Mouse (Mus musculus): ENCODE data around the gene Slc10a4. TPM values are rescaled to one million over a fixed set of nuclear protein-coding genes. Genes with fewer than 3 reads are reported as not detected.
"Not testable (repeated sequence)": the region's sequence is repeated elsewhere in the genome, so short reads cannot be mapped to it uniquely, and the experiment has no call there.

Slc10a4 gene
- total RNA-seq (2017): not detected in 2 replicates

- ATAC-seq (replicated peaks; ENCODE audit: low read depth, poor library complexity, severe bottlenecking): peak; percentile 41
These were observed at the start of gene Slc10a4 for GRCm38 (mm10) chr5:73006784-73007581. TSS of gene Slc10a4 (plus strand) at chr5:73006883.

- ATAC-seq (replicated peaks; ENCODE audit: low read depth, poor library complexity, severe bottlenecking): no peak
These were observed 49.4 kb upstream of the Slc10a4 start for GRCm38 (mm10) chr5:72957281-72957680.

GRCm38 (mm10) chr5:72960096-72960495, 46.6 kb upstream of the Slc10a4 start:
- ATAC-seq (replicated peaks; ENCODE audit: low read depth, poor library complexity, severe bottlenecking): no peak

GRCm38 (mm10) chr5:72965706-72966105, 41.0 kb upstream of the Slc10a4 start:
- ATAC-seq (replicated peaks; ENCODE audit: low read depth, poor library complexity, severe bottlenecking): no peak

GRCm38 (mm10) chr5:72972435-72972834, 34.2 kb upstream of the Slc10a4 start:
- no peak for ATAC-seq (replicated peaks; ENCODE audit: low read depth, poor library complexity, severe bottlenecking)

GRCm38 (mm10) chr5:72972934-72973333, 33.7 kb upstream of the Slc10a4 start:
- no peak for ATAC-seq (replicated peaks; ENCODE audit: low read depth, poor library complexity, severe bottlenecking)

- ATAC-seq (replicated peaks; ENCODE audit: low read depth, poor library complexity, severe bottlenecking): no peak
These were observed 32.1 kb upstream of the Slc10a4 start, which contains the start of gene Gm10135 for GRCm38 (mm10) chr5:72974602-72975001. TSS of gene Gm10135 (minus strand) at chr5:72974702.

- no peak for ATAC-seq (replicated peaks; ENCODE audit: low read depth, poor library complexity, severe bottlenecking)
These were observed 30.7 kb upstream of the Slc10a4 start for GRCm38 (mm10) chr5:72975996-72976395.

GRCm38 (mm10) chr5:72976539-72976938, 30.1 kb upstream of the Slc10a4 start:
- no peak for ATAC-seq (replicated peaks; ENCODE audit: low read depth, poor library complexity, severe bottlenecking)

- peak; percentile 71; the same call in 1 of the 2 replicates for ATAC-seq (replicated peaks; ENCODE audit: low read depth, poor library complexity, severe bottlenecking)
These were observed 22.6 kb upstream of the Slc10a4 start for GRCm38 (mm10) chr5:72984091-72984490.

GRCm38 (mm10) chr5:72987786-72988185, 18.9 kb upstream of the Slc10a4 start:
- no peak for ATAC-seq (replicated peaks; ENCODE audit: low read depth, poor library complexity, severe bottlenecking)

- ATAC-seq (replicated peaks; ENCODE audit: low read depth, poor library complexity, severe bottlenecking): no peak
These were observed 16.9 kb upstream of the Slc10a4 start for GRCm38 (mm10) chr5:72989756-72990155.

GRCm38 (mm10) chr5:72992474-72992873, 14.2 kb upstream of the Slc10a4 start:
- ATAC-seq (replicated peaks; ENCODE audit: low read depth, poor library complexity, severe bottlenecking): no peak

- ATAC-seq (replicated peaks; ENCODE audit: low read depth, poor library complexity, severe bottlenecking): no peak
These were observed 12.3 kb upstream of the Slc10a4 start for GRCm38 (mm10) chr5:72994424-72994823.

- no peak for ATAC-seq (replicated peaks; ENCODE audit: low read depth, poor library complexity, severe bottlenecking)
These were observed 11.8 kb upstream of the Slc10a4 start for GRCm38 (mm10) chr5:72994928-72995327.

GRCm38 (mm10) chr5:72995379-72995778, 11.3 kb upstream of the Slc10a4 start:
- no peak for ATAC-seq (replicated peaks; ENCODE audit: low read depth, poor library complexity, severe bottlenecking)

GRCm38 (mm10) chr5:72998546-72998945, 8.1 kb upstream of the Slc10a4 start:
- ATAC-seq (replicated peaks; ENCODE audit: low read depth, poor library complexity, severe bottlenecking): not testable (repeated sequence)

- ATAC-seq (replicated peaks; ENCODE audit: low read depth, poor library complexity, severe bottlenecking): no peak
These were observed 2.6 kb upstream of the Slc10a4 start for GRCm38 (mm10) chr5:73004046-73004445.

- ATAC-seq (replicated peaks; ENCODE audit: low read depth, poor library complexity, severe bottlenecking): no peak
These were observed 888 bp downstream of the Slc10a4 start for GRCm38 (mm10) chr5:73007582-73007959.

GRCm38 (mm10) chr5:73008230-73008629, 1.5 kb downstream of the Slc10a4 start:
- ATAC-seq (replicated peaks; ENCODE audit: low read depth, poor library complexity, severe bottlenecking): peak; percentile 71

GRCm38 (mm10) chr5:73011806-73012205, 5.1 kb downstream of the Slc10a4 start:
- ATAC-seq (replicated peaks; ENCODE audit: low read depth, poor library complexity, severe bottlenecking): not testable (repeated sequence)

Data from common myeloid progenitor, adult 5-6 weeks (primary cell).